Mouse (Mus musculus): ENCODE results near the gene Zbtb25.

Zbtb25 gene

GRCm38 (mm10) chr12:76369206-76369977, at the start of gene Zbtb25:
TSS of gene Zbtb25 (minus strand) at chr12:76369602.
- DNase-seq (ENCODE audit: low read depth in 1 of 2, low spot score in 2 of 2): peak; percentile 54 to 78

DNA sequence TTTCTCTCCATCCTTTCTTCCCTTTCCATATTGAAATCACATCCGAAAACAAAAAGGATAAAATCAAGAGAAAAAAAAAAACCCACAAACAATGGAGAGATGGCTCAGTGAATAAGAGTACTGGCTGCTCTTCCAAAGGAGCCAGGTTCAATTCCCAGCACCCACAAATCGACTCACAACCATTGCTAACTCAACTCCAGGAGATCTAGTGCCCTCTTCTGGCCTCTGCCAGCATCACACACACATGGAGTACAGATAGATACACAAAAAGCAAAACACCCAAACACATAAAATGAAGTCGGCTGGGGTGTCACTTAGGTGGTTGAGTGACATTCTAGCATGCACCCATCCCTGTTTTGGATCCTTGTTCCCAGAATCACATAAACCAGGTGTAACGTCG, 48.9 kb upstream of the Zbtb25 start:
- DNase-seq (ENCODE audit: low read depth in 1 of 2, low spot score in 2 of 2): no peak

DNA sequence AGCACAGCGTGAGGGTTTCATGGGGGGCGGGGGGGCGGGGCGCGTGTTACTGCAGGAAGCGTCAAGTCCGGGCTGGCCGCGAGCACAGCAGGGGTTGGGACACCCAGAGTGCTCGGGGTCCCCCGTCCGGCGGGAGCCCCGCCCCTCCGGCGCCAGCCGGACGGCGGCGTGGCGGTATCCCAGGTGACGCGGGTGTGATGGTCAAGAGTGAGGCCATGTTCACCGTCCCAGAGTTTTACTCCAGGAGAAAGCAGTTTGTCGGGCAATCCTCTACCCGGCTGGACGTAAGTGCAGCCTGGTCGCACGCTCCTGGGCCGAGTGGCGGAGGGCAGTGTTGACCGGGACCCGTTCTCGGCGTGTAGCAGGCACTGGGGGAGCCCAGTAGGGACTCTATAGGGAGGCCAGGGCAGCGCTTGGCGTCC, 48.0 kb upstream of the Zbtb25 start, which contains the start of gene Ppp1r36:
Ppp1r36 (plus strand) TSS at position 106 of the 422 bp plus-strand sequence.
- no peak for DNase-seq (ENCODE audit: low read depth in 1 of 2, low spot score in 2 of 2)

DNA sequence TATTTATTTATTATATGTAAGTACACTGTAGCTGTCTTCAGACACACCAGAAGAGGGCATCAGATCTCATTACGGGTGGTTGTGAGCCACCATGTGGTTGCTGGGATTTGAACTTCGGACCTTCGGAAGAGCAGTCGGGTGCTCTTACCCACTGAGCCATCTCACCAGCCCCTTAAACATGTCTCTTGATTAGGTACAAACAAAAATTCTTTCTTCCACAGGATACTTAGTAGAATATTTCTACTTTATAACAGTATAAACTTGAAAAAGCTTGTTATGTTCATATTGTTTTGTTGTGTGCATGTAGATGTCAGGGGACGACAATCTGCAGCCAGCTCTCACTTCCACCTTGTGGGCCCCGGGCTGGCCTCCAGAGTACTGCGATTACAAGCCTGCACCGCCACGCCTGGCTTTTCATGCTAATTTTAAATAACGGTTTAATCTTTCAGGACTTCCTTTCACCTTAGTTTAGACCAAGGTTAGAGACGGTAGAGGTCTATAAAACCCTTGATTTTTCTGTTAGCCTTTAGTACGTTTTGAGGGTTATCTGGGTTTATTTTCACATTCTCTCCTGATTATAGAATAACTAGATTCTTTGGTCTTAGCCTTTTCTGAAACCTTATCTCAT, 46.1 kb upstream of the Zbtb25 start:
- no peak for DNase-seq (ENCODE audit: low read depth in 1 of 2, low spot score in 2 of 2)

DNA sequence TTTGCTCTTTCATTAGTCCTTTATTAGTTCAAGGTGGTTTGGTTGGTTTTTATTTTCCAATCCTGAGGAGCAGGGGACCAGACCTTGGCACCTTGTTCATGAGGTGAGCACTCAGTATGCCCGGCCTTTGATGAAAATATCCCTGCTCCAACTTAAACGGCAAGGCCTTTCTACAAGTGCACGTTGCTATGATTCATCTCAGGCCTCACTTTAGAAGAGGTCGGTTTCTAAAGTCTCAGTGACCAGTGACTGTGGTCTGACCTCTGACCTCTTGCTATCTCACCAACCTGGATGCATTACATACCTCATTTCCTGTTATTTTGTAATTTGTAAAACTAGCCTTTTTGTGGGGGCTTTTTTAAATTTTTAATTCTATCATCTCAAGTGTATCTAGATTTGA, 39.8 kb upstream of the Zbtb25 start:
- DNase-seq (ENCODE audit: low read depth in 1 of 2, low spot score in 2 of 2): no peak

- no peak for DNase-seq (ENCODE audit: low read depth in 1 of 2, low spot score in 2 of 2)
Observed at GRCm38 (mm10) chr12:76407184-76407583, 37.8 kb upstream of the Zbtb25 start.

- DNase-seq (ENCODE audit: low read depth in 1 of 2, low spot score in 2 of 2): no peak
Observed at GRCm38 (mm10) chr12:76405971-76406370, 36.6 kb upstream of the Zbtb25 start.

DNA sequence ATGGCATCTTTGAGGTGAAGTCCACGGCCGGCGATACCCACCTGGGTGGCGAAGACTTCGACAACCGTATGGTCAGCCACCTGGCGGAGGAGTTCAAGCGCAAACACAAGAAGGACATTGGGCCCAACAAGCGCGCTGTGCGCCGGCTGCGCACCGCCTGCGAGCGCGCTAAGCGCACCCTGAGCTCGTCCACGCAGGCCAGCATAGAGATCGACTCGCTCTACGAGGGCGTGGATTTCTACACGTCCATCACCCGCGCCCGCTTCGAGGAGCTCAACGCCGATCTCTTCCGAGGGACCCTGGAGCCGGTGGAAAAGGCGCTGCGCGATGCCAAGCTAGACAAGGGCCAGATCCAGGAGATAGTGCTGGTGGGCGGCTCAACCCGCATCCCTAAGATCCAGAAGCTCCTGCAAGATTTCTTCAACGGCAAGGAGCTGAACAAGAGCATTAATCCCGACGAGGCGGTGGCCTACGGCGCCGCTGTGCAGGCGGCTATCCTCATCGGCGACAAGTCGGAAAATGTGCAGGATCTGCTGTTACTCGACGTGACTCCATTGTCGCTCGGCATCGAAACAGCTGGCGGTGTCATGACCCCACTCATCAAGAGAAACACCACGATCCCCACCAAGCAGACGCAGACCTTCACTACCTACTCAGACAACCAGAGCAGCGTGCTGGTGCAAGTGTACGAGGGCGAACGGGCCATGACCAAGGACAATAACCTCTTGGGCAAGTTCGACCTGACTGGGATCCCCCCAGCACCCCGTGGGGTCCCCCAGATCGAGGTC, 36.0 kb upstream of the Zbtb25 start:
- peak in 1 of 2 experiments; percentile 3 for DNase-seq (ENCODE audit: low read depth in 1 of 2, low spot score in 2 of 2)

DNA sequence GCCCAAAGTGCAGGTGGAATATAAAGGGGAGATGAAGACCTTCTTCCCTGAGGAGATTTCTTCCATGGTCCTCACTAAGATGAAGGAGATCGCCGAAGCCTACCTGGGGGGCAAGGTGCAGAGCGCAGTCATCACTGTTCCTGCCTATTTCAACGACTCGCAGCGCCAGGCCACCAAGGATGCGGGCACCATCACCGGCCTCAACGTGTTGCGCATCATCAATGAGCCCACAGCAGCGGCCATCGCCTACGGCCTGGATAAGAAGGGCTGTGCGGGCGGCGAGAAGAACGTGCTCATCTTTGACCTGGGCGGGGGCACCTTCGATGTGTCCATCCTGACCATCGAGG, 35.4 kb upstream of the Zbtb25 start:
- DNase-seq (ENCODE audit: low read depth in 1 of 2, low spot score in 2 of 2): no peak

DNA sequence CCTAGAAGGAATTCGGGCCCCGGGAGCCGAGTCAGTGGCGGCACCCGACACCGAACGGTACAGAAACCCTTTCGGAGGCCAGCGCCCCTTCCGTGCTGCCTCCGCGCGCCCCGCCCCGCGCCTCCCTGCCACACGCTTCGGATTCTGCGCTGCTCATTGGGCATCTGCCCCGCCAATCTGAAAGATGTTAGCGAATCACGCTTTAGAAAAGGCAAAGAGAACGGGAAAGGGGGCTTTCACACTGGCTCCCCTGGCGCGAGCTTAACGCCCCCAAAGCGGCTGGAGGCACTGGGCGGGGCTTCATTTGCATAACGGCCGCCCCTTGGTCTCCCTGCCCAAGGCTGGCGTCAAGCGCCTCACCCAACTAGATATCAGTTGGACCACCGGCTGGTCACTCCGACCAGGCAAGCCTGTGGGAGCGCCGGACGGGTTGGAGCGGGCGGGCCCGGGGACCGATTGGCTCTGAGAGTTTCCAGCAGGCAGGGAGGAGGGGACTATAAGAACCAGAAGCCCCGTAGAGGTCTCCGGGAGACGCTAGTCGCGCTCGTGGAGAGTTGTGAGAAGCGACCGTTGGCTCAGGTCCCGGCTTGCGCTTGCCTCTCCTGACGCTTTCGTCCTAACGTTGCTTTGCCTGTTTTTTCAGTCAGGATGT, 34.6 kb upstream of the Zbtb25 start, which contains the start of gene Hspa2:
Hspa2 (plus strand) TSS at position 291 of the 652 bp plus-strand sequence.
- DNase-seq (ENCODE audit: low read depth in 1 of 2, low spot score in 2 of 2): peak; percentile 90 to 94

- DNase-seq (ENCODE audit: low read depth in 1 of 2, low spot score in 2 of 2): no peak
Observed at GRCm38 (mm10) chr12:76402991-76403885, 33.8 kb upstream of the Zbtb25 start.

- no peak for DNase-seq (ENCODE audit: low read depth in 1 of 2, low spot score in 2 of 2)
Observed at GRCm38 (mm10) chr12:76401674-76402073, 32.3 kb upstream of the Zbtb25 start.

GRCm38 (mm10) chr12:76397281-76397680, 27.9 kb upstream of the Zbtb25 start:
- DNase-seq (ENCODE audit: low read depth in 1 of 2, low spot score in 2 of 2): no peak

- no peak for DNase-seq (ENCODE audit: low read depth in 1 of 2, low spot score in 2 of 2)
Observed at GRCm38 (mm10) chr12:76392979-76393378, 23.6 kb upstream of the Zbtb25 start.

DNA sequence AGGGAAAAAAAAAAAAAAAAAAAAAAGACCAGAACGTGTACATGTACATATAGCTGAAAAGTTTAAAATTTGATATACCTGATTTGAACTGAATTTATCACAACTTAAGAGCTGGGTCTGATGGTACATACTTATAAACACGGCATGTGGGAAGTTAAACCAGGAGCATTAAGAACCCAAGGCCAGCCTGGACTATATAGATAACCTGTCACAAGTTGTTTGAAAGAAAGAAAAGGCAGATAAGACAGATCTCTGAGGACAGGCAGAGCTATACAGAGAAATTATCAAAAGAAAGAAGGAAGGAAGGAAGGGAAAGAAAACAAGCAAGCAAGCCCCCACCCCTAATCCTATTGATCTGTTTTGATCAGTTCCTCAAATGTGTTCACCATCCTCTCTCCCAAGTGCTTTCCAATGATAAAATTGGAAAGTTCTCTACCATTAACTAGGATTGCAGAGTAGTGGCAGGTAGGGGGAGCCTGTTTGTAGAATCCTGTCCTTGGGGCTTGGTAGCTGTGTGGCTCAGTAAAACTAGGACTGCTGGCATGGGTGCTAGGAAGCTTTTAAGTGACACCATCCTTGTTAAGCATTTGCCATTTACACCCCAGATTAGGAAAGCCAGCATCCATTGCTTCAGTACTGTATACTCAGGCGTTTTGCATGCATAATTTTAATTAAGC, 22.3 kb upstream of the Zbtb25 start:
- DNase-seq (ENCODE audit: low read depth in 1 of 2, low spot score in 2 of 2): no peak

GRCm38 (mm10) chr12:76388794-76389193, 19.4 kb upstream of the Zbtb25 start:
- no peak for DNase-seq (ENCODE audit: low read depth in 1 of 2, low spot score in 2 of 2)

DNA sequence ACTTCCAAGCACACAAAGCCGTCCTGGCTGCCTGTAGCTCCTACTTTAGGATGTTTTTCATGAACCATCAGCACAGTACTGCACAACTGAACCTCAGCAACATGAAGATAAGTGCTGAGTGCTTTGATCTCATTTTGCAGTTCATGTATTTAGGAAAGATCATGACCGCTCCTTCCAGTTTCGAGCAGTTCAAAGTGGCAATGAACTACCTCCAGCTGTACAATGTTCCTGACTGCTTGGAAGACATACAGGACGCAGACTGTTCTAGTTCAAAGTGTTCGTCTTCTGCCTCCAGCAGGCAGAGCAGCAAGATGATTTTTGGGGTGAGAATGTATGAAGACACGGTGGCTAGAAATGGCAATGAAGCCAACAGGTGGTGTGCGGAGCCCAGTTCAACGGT, 15.9 kb upstream of the Zbtb25 start:
- DNase-seq (ENCODE audit: low read depth in 1 of 2, low spot score in 2 of 2): no peak

DNA sequence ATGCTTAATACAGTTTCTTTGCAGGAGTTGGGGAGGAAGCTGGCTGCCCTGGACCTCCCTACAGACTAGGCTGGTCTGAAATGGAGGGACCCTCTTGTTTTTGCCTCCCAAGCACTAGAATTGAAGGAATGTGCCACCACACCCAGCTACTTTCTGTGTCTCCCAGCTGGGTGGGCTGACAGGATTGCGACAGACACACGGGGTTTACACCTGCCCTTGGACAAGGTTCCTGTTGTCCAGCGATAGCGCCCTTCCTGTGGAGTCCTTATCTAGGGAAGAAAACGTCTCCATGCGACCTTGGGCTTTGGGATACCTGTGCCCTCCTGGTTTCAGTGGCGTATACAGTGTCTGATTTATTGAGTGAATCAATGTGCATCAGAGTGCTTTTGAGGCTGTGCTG, 10.7 kb upstream of the Zbtb25 start:
- no peak for DNase-seq (ENCODE audit: low read depth in 1 of 2, low spot score in 2 of 2)

GRCm38 (mm10) chr12:76378556-76378955, 9.2 kb upstream of the Zbtb25 start:
- no peak for DNase-seq (ENCODE audit: low read depth in 1 of 2, low spot score in 2 of 2)

DNA sequence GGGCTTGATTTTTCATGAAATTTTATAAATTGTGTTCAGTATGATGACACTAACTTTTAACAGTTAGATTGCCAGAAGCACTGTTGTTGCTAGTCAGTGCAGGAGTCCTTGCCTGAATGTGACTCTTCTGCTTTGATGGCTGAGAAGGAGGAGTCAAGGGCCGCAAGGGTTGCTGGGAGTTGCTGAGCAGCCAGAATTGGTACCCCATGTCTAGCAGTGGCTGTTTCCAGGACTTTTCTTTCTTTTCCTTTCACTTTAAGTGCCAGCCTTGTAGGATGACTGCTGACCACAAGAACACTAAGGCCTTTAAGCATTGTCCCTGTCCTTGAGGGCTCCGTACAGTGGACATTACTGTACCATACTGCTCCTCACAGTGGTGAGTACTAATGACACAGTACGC, 8.3 kb upstream of the Zbtb25 start:
- DNase-seq (ENCODE audit: low read depth in 1 of 2, low spot score in 2 of 2): no peak
